Mouse (Mus musculus): ENCODE data around the gene Zmat3.

- TF ChIP-seq EP300 (IDR thresholded peaks at IDR 0.05; ENCODE audit: insufficient read depth, low read depth, low read length), result no peak
- TF ChIP-seq CTCF (IDR thresholded peaks at IDR 0.05), result no peak
Observed at GRCm38 (mm10) chr3:32392841-32393240, 27.0 kb upstream of the Zmat3 start.

All from heart, adult 2 months (tissue).